Comparison of ENCODE assay signal across 10 mouse cellular contexts in genomic region chr1:120596784-120597183, GRCm38 (mm10). TPM values are rescaled to one million over a fixed set of nuclear protein-coding genes. Genes with fewer than 3 reads are reported as not detected.
DNase-seq lines count a peak whose midpoint lies in the region; ATAC-seq and TF ChIP-seq lines count a peak whose summit lies in the region.
"Had no signal": no experiment of that assay in that cellular context is flagged by ENCODE, and none has a peak within 500 bp of the region (broad histone marks: within the 10 kb centered on the region; RNA-seq: fewer than 3 reads in every experiment).

No protein-coding gene starts in this region.

- peak overlapping the region; percentile 39 to 53 (median 40) for H3K4me3 ChIP-seq in CH12.LX (replicated peaks in 1 of 3; ENCODE audit: low read depth in 2 of 3, low read length in 2 of 3, poor library complexity in 1 of 3)
- peak overlapping the region; percentile 37 for H3K4me3 ChIP-seq in embryonic fibroblast, embryonic 13.5 days (ENCODE audit: insufficient read depth, low read length)
- H3K4me3 ChIP-seq in liver, postnatal 0 days (ENCODE audit: low read depth, low read length) = 0 out of 2 replicates have a peak overlapping the region, but pooled peaks have one; percentile 7

- no peak overlapping the region; the same call in 1 of the 2 replicates for H3K4me2 ChIP-seq in CH12.LX (ENCODE audit: insufficient read depth, low read depth, poor library complexity, severe bottlenecking)
- H3K4me2 ChIP-seq in liver, postnatal 0 days (ENCODE audit: low read depth, low read length) = no peak overlapping the region

- peak; percentile 30 for DNase-seq in gastrocnemius, postnatal 14 days
- no peak for DNase-seq in gastrocnemius, adult 8-10 months (ENCODE audit: low spot score in 2 of 2)
- peak; percentile 21 for DNase-seq in CH12.LX (ENCODE audit: extremely low read depth)
- no peak for DNase-seq in liver, postnatal 0 days
- DNase-seq in spleen, postnatal 14 days (ENCODE audit: low spot score in 2 of 2) = no peak
- no peak for DNase-seq in layer of hippocampus, postnatal 36 days
- DNase-seq in layer of hippocampus, postnatal 14 days (ENCODE audit: low spot score in 2 of 2) = no peak

- no peak for ATAC-seq in liver, postnatal 0 days
- ATAC-seq: CD4-positive, CD25-positive, alpha-beta regulatory T cell, adult 4 months had no signal

- no peak overlapping the region; the same call in 1 of the 2 replicates for H3K9ac ChIP-seq in CH12.LX (ENCODE audit: insufficient read depth, low read depth)
- H3K9ac ChIP-seq in liver, postnatal 0 days (replicated peaks) = no peak overlapping the region

- in situ Hi-C loops in CH12.LX (cut with MboI; ENCODE audit: low pct_ligation_motif_present, low pct_unique_long_range_greater_than_20kb, low sequenced_read_pairs) = loop anchor here (10.0 to 25.0 kb wide), 3 partner anchors 88 to 816 kb away; no protein-coding TSS in a partner anchor

- no peak for TF ChIP-seq CTCF in CH12.LX (conservative IDR thresholded peaks at IDR 0.05 in 1 of 2, IDR thresholded peaks at IDR 0.05 in 1 of 2; ENCODE audit: low read depth in 2 of 2, low read length in 2 of 2)
- TF ChIP-seq CTCF in embryonic fibroblast, embryonic 13.5 days (IDR thresholded peaks at IDR 0.05; ENCODE audit: borderline replicate concordance, insufficient read depth, low read length) = no peak
- TF ChIP-seq CTCF in liver, postnatal 0 days (IDR thresholded peaks at IDR 0.05; ENCODE audit: low read depth) = no peak

- WGBS in liver, postnatal 0 days (ENCODE audit: insufficient replicate concordance) = 2% methylated on average over 19 of the region's 19 CpGs

- no peak for TF ChIP-seq RAD21 in CH12.LX (IDR thresholded peaks at IDR 0.05; ENCODE audit: low read depth, low read length)

- H3K9me3 ChIP-seq in CH12.LX (replicated peaks; ENCODE audit: low read length) = no peaks in the 10 kb centered on the region
- H3K9me3 ChIP-seq in liver, postnatal 0 days (ENCODE audit: low read length) = no peaks in the 10 kb centered on the region

- no peaks in the 10 kb centered on the region for H3K79me2 ChIP-seq in CH12.LX (replicated peaks; ENCODE audit: control insufficient read depth, extremely low read depth, insufficient read depth, poor library complexity, severe bottlenecking)

- H3K36me3 ChIP-seq in CH12.LX (replicated peaks in 1 of 2; ENCODE audit: control insufficient read depth in 1 of 2, insufficient read depth in 1 of 2, low read length in 1 of 2) = no peaks in the 10 kb centered on the region
- no peaks in the 10 kb centered on the region for H3K36me3 ChIP-seq in liver, postnatal 0 days (replicated peaks; ENCODE audit: insufficient read depth, low read length)

- dilution Hi-C loops in CH12.LX (cut with MboI; ENCODE audit: extremely low pct_ligation_motif_present, extremely low pct_unique_long_range_greater_than_20kb, low sequenced_read_pairs) = no loop called here

- no peak for TF ChIP-seq EP300 in CH12.LX (IDR thresholded peaks at IDR 0.05; ENCODE audit: low read length)
- TF ChIP-seq EP300 in liver, postnatal 0 days (IDR thresholded peaks at IDR 0.05; ENCODE audit: low read depth) = no peak

- no peak overlapping the region for H3K27ac ChIP-seq in CH12.LX (ENCODE audit: insufficient read depth, low read depth)
- H3K27ac ChIP-seq in embryonic fibroblast, embryonic 13.5 days (ENCODE audit: insufficient read depth, low read length) = no peak overlapping the region
- H3K27ac ChIP-seq in liver, postnatal 0 days (ENCODE audit: low read depth) = no peak overlapping the region

- H3K27me3 ChIP-seq in CH12.LX (replicated peaks) = no peaks in the 10 kb centered on the region
- H3K27me3 ChIP-seq in liver, postnatal 0 days (ENCODE audit: insufficient read depth, low read length) = peaks cover 95% of the 10 kb centered on the region

- intact Hi-C loops in gastrocnemius, postnatal 14 days (cut with DNase I; ENCODE audit: low total_unique reads) = loop anchor here (10.0 kb wide), 2 partner anchors 88 to 458 kb away; no protein-coding TSS in a partner anchor

- TF ChIP-seq POLR2A in CH12.LX (IDR thresholded peaks at IDR 0.05; ENCODE audit: low read depth, low read length) = peak; percentile 47; the same call in 1 of the 2 replicates
- peak; percentile 46 for TF ChIP-seq POLR2A in embryonic fibroblast, embryonic 13.5 days (IDR thresholded peaks at IDR 0.05; ENCODE audit: low read depth, low read length)

- H3K4me1 ChIP-seq in CH12.LX (ENCODE audit: control insufficient read depth in 1 of 2, insufficient read depth in 2 of 2) = peaks cover 9 to 50% of the 10 kb centered on the region in 2 experiments; a peak in 3 of 4 replicates
- no peaks in the 10 kb centered on the region for H3K4me1 ChIP-seq in embryonic fibroblast, embryonic 13.5 days (ENCODE audit: control insufficient read depth, insufficient read depth, low read length)
- H3K4me1 ChIP-seq in liver, postnatal 0 days (ENCODE audit: insufficient read depth) = no peaks in the 10 kb centered on the region

TF ChIP-seq in CH12.LX, 34 proteins besides CTCF, POLR2A, EP300 and RAD21:
- no peak for TF ChIP-seq CHD1 (IDR thresholded peaks at IDR 0.05; ENCODE audit: low read depth, low read length)
- TF ChIP-seq USF2 (conservative IDR thresholded peaks at IDR 0.05; ENCODE audit: low read depth, low read length) = no peak
- peak; percentile 83 for TF ChIP-seq ELF1 (IDR thresholded peaks at IDR 0.05; ENCODE audit: low read depth, low read length)
- TF ChIP-seq IRF4 (IDR thresholded peaks at IDR 0.05; ENCODE audit: low read depth, low read length) = no peak
- no peak for TF ChIP-seq UBTF (IDR thresholded peaks at IDR 0.05; ENCODE audit: low read depth, low read length)
- TF ChIP-seq MAFK (IDR thresholded peaks at IDR 0.05; ENCODE audit: insufficient replicate concordance, low read length) = no peak

RNA-seq across cellular contexts. Expression of gene En1, which starts 5.4 kb away (rescaled TPM):
- total RNA-seq in gastrocnemius, postnatal 14 days (2021) = 1 to 10 TPM; 5.5 to 9.9 TPM
- 1 to 10 TPM; 6.0 to 7.7 (median 7.2) TPM for total RNA-seq in gastrocnemius, adult 8-10 months (2022)
- total RNA-seq in CH12.LX (2012; rRNA removed) (not detected in 2 replicates), CH12.LX (2014; rRNA removed) (not detected in 2 replicates)
- polyA plus RNA-seq in CH12.LX (2012; ENCODE audit: insufficient read length, low read depth) = not detected in 2 replicates
- 10.5 and 11.3 TPM in 2 replicates for polyA plus RNA-seq in embryonic fibroblast, embryonic 13.5 days (2011; ENCODE audit: insufficient read length, low read depth, missing spikeins)
- not detected in 2 replicates for polyA plus RNA-seq in liver, postnatal 0 days (2015; fragmentation: Nextera tagmentation; extraction: Ambion mirVana)
- total RNA-seq in layer of hippocampus, postnatal 36 days (2021) = not detected
- total RNA-seq in layer of hippocampus, postnatal 14 days (2021) = under 1 TPM in 1 of 2 experiments, not detected in 1; 0.21 TPM
- total RNA-seq: hematopoietic stem cell, adult 5-6 weeks had no signal
- polyA plus RNA-seq: CD4-positive, CD25-positive, alpha-beta regulatory T cell, adult 4 months had no signal

Comparison
In these comparisons a context has a peak if more than half of its experiments do, and no peak if none do; other contexts are left out.
1. DNase-seq: peak in gastrocnemius, postnatal 14 days (single experiment) and CH12.LX (single experiment); none in gastrocnemius, adult 8-10 months (0 of 2), liver, postnatal 0 days (single experiment), spleen, postnatal 14 days (0 of 2), layer of hippocampus, postnatal 36 days (0 of 2) and layer of hippocampus, postnatal 14 days (0 of 2).
2. RNA of gene En1, which starts 5.4 kb away (total RNA-seq): 5.5 to 9.9 TPM in gastrocnemius, postnatal 14 days and 6.0 to 7.7 TPM in gastrocnemius, adult 8-10 months; 0.21 TPM in layer of hippocampus, postnatal 14 days, not detected in CH12.LX and not detected in layer of hippocampus, postnatal 36 days; every median in the first group is over 4 times any median in the second.
3. Peak in every context shown above with its lines, with median percentiles within 50 percentile points of each other: H3K4me3 ChIP-seq.